Mouse (Mus musculus): ENCODE measurements at regions not wholly inside any gene's neighbourhood (a gene's known extent, or its start where the extent isn't known, plus 50 kb on each side); places are given as distances from the start of the nearest gene placed in this dataset.

DNA sequence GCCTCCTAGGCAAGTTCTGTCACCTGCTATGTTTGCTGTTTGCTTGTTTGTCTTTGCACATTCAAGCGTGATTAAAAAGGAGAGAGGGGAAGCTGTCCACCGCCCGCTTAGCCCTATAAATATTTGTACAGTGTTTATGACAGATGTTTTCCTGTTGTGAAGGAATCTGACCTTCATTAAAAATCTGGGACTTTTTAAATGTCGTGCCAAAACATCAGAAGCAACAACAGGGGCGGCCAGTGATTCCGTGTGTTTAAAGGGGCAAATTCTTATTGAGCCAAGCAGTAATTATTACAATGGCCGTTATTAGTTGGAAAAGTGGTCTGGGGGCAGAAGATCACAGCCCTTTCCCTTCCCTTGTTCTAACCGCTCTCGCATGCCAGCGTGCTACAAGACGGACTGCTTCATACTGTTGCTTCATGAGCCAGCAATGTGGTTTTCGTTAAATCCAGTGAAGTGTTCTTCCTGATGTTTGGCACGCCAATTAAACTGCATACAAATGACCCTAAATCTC is 119.3 kb downstream of the Gas1 start:
- CTCF ChIA-PET = no interaction called here

DNA sequence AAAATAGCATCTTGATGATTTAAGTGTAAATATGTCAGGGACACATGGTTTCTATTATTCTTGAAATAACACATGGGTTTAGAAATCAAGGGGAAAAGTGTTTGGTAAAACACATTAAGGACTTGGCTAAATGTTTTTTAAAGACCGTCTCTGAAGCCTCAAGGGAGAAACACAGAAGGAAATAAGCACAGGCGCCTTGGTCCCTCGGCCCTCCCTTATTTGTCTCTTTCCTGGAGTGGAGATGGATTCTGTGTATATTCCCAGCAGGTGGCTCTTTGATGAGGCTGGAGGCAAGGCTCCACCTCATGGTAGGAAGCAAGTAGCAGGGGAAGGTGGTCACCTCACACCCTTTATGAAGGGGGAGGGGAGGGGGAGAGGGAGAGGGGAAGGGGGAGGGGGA is 122.6 kb downstream of the Gas1 start:
- CTCF ChIA-PET = no interaction called here

DNA sequence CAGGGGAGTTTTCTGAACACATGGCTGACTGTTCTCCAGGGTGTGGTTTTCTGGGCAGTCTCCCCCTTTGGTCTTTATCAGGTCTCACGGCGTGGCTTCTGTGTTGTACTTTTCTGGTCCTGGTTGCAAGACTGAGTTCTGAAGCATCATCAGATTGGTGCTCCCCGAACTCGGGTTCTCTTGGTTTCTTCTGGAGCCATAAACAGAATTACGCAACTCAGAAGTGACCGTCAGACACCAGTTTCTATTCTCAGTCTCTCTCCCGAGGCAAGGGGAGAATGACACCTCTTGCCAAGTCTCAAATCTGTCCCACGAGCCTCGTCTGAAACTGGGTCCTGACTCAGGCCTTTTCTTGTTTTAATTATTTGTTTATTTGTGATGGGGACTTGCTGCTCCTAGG is 123.1 kb downstream of the Gas1 start:
- CTCF ChIA-PET = no interaction called here

DNA sequence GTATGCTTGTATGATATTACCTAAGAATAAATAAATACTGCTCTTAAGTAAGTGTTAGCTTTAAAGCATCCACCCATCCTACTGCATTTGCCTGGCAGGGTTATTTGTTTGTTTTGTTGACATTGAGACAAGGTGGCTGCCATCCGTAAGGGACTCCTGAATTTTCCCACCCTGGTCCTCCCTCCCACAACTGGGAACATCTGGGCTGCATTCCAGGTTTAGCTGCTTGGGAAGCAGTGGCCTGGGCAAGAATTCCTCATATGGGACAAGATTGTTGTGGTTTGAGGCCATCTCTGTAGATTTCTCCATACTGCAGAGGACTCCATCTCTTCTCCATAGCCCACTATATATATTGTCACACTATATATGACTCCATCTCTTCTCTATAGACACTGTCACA is 125.3 kb downstream of the Gas1 start:
- CTCF ChIA-PET = no interaction called here

DNA sequence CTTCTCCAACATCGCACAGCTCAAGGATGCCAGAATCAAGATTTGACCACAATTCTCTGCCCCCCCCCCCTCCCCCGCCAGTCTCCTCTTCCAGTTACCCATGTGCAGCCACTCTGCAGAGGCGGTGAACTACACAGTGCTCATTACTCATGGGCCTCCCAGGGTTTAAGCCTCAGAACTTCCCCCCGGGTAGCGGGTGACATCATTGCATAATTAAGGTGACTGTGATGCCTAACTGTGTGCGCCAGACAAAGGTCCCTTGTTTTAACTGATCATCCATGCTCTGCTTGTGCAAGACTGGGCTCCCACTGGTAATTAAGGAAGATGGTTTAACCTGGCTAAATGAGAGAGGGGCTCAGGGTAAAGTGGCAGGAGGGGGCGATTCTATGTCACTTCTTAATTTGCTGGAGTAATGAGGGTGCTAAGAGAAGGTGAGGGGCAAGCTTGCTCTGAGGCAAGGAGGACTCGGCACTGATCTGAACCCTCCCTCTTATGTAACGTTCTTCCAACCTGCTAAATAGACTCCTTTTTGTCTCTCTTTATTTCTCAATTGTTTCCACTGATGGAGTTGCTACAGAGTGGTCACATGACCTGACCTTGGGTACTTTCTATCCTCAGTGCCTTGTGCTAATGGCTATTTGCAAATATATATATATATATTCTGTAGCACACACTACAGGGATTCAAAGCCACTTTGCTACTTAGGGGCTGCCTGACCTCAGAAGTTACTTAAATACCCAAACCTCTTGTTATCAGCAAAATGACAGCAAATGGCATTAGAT is 126.2 kb downstream of the Gas1 start:
- CTCF ChIA-PET = no interaction called here

DNA sequence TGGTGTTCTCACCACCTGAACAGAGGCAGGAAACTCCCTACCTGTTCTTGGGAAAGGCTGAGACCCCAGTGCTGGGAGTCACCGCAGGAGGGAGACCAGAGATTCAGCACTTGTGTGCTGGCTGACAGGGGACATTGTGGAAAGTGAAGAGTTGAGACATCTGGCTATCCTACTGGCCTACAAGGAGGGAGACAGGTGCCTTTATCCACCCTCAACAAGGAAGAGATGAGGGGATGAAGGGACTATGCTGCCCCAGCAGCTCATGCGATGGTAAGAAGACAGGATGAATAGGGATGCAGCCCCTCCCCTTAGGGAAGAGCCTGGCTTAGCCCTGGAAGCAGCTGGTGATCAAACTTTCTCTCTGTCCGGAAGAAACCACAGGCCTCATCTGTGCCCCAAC is 127.5 kb downstream of the Gas1 start:
- CTCF ChIA-PET = no interaction called here

DNA sequence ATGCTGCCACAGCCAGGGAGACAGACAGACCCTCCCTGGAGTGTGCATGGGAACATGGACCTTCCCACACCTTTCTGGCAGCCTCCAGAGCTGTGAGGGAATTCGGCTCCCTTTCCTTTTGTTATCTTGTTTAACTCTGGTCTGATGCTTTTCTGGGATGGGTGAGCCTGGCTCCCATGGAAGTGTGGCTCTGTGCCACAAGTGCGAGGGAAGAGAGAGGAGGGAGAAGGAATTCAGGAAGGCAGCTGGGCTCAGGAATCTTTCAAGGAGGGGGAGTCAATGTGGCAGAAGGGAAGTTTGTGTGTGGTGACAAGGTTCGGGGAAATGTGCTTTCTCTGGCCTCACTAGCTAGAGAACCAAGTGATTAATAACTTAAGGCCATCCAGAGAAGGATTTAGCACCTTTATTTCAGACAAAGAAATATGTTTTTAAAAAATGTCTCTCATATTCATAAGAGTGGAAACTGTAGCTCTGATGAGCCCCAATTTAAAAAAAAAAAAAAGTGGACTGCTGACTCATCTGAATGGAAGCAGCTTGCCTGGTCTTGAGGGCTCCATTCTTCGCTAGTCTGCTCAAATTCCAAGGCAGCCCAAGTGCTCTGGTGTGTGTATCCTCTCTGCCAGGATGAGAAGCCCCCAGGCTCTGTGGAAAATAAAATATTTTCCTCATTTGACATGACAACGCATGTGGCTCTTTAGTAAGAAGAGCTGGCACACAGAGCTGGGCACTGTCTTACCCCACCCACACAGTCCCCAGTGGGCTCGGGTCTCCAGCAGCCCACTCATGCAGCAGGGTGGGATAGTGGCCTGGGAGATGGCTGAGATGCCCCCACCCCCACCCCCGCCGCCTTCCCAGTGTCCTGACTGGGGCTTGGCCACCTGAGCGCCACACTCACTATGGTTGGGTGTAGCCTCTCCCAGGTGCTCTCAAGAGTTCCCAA is 129.1 kb downstream of the Gas1 start:
- CTCF ChIA-PET = no interaction called here

DNA sequence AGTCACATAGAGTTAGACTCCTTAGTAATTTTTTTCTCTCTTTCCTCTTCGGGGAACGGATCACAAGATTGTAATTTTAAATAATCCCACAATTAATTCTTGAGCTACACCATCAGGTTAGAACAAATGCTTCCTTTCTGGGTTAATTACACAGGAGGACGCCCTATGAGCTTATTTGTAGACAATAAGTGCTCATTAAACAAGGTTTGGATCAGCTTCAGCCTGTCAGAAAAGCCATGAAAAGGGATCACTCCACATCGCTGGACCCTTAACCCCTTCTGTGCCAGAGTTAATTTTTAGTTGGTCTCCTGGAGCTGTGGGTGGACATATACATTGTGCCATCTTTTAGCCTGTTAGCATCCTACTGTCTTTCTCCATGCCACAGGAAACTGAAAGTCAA is 131.4 kb downstream of the Gas1 start:
- CTCF ChIA-PET = no interaction called here

DNA sequence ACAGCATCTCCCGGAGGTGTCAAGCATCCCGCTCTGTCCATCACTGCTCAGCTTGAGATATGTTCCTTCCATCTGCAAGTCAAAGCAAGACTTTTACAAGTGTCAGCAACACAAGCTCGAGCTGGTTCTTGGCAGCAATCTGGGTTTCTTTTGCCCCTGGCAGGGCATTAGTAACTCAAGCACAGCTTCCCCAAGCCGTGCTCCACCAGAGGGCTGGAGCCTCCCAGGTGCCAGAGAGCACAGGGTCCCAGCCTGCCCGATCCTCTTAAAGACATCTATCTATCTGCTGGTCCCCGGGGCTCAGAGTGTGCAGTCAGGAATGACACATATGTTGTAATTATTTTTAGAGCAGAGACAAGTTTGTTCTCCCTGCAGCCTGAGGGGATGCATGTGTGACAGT is 132.3 kb downstream of the Gas1 start:
- CTCF ChIA-PET = no interaction called here

DNA sequence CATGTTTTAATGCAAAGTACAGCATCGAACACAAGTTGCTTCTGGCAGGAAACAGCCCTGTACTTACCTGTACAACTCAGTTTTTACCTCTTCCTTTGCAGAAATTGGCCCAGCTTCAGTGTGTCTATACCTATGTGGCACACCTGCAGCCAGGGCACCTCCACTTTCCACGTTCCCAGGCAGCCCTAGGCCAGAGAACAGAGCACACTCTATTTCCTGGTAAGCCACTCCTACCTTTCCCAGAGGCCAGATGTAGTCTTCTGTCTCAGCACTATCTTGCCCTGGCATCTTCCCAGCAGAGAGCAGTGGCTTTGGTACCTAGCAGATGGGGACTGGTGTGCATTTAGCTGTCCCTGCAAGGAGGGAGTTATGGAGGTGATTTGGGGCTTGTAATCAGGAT is 134.7 kb downstream of the Gas1 start:
- CTCF ChIA-PET = no interaction called here

DNA sequence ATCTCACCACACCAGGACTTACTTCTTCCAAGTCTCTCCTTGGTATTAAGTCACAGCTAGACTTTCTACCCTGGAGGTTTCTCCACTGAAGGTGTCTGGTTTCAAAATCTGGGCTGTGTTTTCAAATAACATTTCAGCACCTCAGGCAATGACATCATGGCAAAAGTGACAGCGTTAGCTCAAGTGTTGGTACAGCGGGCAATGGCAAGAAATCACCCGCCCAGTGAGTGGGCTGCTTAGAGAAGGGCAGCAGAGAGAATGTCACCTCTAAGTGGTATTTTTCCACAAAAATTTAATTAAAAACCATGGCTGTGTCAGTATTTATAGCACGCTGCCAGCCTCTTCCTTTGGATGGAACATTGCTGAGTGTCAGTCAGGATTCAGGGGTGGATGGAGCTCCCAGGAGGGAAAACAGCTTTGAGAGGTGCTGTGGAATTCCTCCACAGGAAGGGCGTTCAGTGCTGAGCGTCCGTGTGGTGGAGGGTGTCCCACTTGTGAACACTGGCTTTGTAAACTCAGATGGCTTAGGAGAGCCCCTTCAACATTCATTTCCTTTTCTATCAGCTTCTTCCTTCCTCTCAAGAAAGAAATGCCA is 141.5 kb downstream of the Gas1 start:
- CTCF ChIA-PET = no interaction called here

DNA sequence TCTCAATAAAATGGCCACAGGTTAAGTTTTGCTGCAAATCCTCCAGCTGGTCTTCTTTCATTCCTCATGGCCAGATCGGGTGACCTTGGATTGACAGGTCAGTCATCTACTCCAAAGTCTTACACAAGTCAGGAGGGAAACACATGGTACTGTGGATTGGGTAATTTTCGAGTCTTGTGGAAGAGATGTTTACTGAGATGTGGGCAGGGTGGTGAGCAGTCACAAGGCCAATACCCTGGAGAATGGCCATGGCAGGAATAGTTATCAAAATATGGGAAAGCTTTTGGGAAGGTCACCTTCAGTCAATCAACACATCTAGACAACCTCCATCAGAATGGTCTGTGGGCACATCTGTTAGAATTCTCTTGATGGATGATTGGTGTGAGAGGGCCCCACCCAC is 144.0 kb downstream of the Gas1 start:
- CTCF ChIA-PET = no interaction called here

DNA sequence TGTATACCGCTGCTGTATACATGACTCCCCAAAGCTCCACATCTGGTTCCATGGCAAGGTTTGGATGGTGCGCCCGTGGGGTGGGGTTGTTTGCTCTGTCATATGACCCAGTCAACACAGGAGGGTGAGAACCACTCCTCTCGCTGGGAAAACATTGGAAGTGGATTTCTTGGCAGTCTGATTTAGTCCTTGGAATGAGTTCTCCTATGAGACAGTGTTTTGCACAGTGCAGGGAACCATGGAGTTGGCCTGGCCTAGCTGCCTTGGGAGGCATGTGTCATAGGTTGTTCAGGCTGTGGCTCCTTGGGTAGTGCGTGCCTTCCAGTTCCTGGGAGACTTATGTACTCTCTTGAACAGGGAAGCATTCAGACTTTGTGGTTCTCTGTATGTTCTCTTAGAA is 144.6 kb downstream of the Gas1 start:
- CTCF ChIA-PET = no interaction called here

DNA sequence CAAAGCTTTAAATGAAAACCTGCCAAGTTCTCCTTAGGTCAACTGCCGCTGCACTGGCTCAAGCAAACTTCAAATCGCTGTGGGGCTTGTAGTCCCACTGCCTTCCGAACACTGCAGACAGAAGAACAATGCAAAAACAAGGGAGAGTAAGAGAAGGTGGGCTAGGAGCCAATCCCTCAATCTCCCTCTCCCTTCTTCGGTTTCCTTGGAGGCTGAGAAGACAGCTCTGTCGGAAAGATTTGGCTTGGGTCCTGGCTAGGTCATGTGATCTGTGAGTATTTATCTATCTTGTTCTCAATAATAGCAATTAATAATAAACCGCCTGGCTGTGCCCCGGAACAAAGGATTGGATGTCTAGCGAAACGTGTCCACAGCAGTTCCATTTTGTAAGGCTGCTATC is 147.6 kb downstream of the Gas1 start:
- CTCF ChIA-PET = no interaction called here

DNA sequence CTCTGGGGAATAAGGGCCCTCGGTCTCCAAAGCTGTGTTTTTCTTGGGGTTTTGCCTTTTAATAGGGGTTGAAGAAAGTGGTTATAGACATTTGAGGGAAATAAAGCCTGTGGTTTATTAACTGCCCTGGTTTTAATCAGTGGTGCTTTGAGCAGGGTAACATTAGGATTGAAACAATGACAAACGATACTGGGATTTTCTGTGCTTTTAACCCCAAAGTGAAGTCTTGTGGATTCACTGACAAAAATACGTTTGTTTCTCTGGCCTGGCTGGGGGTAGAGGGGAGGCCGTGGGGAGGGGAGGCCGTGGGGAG is 157.0 kb downstream of the Gas1 start:
- CTCF ChIA-PET = no interaction called here

DNA sequence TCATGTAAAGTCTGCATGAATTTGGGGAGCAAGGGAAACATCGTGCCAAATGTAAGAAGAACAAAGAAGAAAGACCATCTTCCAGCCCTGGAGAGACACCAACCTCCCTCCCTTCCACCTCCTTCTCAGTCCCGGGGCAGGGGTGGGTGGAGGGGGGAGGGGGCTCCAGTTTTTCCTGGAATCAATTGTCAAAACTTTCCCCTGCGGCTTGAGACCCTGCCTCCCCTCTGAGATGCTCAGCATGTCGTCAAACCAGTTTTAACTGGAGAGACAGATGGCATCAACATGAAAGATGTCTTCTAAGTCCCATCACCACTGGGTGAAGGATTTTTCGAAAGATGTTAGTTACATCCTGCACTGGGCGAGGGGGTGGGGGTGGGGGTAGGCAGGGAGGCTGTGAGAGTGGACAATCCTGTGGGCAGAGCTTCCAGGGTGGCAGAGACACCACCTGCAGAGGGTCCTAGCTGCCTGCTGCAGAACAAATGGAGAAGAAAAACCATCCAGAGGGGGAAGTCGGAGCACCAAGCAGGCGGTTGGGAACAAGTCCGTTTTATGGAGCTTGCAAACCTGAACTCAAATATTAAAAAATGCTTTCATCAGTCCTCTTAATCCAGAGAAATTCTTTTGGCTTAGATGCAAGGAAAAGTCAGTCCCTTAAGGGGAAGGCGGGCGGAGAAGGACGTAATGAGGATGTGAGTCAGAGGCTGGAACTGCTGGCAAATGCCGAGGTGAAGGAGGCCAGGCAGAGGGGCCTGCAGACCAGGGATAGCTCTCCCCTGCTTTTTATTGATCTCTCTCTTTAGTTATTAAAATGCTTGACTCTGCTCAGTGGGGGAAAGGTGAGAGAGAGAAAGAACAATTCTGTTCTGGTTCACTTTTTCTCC is 157.6 kb downstream of the Gas1 start:
- CTCF ChIA-PET = interaction anchor here (0.5 kb wide), 1 partner anchor 795 kb away, joined by 3 read pairs; no protein-coding TSS in a partner anchor

DNA sequence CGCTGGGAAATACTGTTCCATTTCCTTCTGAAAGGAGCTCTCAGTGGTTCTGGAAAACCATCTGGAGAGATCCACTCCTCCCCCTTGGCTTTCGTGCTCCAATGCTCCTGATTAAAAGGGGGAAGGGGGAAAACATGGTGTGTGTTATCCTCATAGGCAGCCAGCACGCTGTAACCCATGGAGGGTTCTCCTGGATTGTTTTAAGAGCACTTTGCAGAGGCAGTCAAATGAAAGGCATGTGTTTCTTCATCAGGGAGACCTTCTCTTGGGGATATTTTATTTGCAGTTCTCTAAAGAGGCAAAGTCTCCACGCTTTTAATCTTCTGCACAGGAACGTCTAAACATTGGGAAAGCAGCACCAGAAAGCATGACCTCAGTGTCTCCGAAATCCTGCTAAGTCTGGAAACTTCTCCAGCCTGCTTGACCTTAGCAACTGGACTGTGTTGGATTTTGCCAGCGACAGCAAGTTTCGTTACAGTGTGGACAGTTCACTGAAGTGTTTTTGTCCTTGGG is 161.3 kb downstream of the Gas1 start:
- CTCF ChIA-PET = no interaction called here

DNA sequence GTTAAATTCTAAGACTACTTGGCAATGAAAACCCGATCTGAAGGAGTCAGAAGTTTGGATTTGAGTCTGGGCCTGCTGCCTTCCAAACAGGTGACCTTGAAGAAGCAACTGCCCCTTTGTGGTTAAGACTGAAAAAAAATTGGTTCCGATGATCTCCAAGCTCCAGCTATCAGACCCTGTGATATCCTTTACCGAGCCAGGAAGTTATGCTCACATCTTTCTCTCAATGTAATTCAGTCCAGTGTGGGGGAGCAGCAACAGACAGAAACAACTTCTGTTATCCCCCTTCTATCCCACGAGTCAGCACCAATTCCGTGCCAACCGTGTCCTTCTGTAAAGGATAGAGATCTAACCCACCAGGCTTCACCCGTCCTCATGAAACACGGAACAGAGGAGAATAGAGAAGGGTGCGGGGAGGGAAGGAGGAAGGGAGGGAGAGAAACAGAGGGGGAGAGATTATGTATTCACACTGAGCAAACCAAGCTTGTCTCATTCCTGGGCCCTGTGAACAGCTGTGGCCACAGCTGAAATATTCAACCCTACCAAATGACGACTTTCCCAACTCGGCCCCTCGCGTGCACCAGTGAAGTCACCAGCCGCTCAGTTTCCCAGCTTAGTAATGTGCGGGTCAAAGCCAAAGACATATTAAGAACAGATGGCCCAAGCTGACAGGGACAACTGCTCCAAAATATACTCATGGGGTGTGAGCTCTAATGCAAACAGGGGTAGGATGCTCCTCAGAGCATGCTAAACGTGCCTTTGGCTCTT is 164.9 kb downstream of the Gas1 start:
- CTCF ChIA-PET = no interaction called here

DNA sequence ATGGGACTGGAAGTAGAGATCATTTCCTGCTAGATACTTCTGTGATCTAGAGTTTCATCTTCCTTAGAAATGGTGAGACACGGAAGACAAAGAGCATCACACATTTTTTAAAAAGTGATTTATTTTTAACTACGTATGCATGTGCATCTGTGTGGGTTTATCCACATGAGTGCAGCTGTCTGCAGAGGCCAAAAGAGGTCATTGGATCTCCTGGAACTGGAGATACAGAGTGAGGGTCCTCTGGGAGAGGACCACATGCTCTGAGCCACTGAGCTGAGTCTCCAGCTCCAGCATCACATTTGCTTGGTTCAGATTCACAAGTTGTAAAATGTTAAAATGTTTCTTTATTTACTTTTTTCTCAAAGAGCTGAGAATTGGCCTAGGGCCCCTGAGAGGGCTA is 166.1 kb downstream of the Gas1 start:
- CTCF ChIA-PET = no interaction called here

DNA sequence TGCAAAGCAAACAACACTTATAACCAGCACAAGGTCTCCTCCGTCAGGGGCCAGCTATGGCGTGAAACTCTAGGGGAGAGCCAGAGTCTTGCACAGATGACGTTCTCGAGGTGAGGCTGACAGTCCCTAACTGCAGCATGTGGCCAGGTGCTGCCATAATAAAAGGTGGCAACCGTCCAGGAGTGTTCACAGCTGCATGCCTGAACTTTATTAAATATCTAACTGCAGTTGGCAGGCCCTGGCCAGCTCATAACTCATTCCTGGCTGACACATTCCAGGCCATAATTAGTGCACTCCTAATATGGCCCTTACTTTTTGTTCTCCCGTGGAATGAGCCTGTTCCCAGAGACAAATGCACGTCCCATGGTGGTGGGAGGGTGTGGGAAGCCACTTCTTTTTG is 169.6 kb downstream of the Gas1 start:
- CTCF ChIA-PET = no interaction called here

DNA sequence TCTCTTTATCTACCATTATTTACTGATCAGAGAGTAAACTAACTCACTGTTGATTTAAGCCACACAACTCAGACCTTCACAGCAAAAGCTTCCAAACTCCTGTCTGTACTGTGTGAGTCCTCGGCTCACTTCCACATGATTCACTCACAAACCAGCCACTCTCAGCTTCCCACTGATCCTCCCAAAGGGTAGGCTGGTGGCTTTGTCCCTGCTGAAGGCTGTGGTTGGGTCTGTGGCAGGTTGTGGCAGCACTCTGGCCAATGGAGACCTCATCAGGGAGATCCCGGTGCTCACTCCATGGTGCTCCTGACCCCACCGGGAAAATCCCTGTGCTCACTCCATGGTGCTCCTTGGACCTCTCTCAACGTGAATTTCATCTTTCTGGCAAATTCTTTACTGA is 170.1 kb downstream of the Gas1 start:
- CTCF ChIA-PET = no interaction called here
